Mouse (Mus musculus): ENCODE measurements at regions not wholly inside any gene's neighbourhood (a gene's known extent, or its start where the extent isn't known, plus 50 kb on each side); places are given as distances from the start of the nearest gene placed in this dataset.

DNA sequence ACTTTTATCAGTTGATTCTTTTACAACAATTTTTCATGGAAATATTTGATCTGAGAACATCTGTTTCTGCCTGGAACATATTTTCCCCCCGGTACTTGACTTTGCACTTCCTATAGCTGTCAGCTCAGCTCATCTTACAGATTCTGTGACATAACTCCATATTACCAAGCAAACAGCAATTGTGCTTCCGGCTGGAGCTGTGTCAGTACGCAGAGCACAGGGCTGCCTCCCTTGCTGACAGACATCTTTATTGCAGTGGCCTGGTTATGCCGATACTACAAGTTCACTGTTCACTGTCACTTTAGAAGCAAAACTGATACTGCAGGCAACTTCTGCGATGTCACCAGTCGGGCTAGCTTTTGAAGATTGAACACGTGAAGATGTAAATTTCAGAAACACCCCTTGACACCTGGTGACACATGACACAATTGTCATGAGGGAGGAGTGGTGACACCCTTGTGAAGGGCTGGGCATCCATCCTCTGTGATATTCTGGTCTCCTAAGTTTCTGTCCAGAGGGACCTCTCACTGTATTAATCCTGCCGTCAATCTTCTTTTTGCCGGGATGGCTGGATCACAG lies 81.0 kb upstream of the Glrp1 start:
- TF ChIP-seq MAFK (IDR thresholded peaks at IDR 0.05; ENCODE audit: insufficient read depth, low read depth, low read length) (no peak), ZC3H11A (IDR thresholded peaks at IDR 0.05; ENCODE audit: borderline replicate concordance, low read depth, low read length) (no peak), ZNF384 (IDR thresholded peaks at IDR 0.05; ENCODE audit: low read depth, low read length) (no peak), HCFC1 (IDR thresholded peaks at IDR 0.05; ENCODE audit: borderline replicate concordance, insufficient read depth, low read length) (no peak), CHD2 (IDR thresholded peaks at IDR 0.05; ENCODE audit: low read depth, low read length) (no peak)

All from ES-E14 (cell line).